Mouse (Mus musculus): ENCODE data around the gene Iqschfp. TPM values are rescaled to one million over a fixed set of nuclear protein-coding genes. Genes with fewer than 3 reads are reported as not detected.

The Iqschfp gene
- total RNA-seq, 2 experiments from 2014 or later: 29.4 to 29.8 TPM

DNA sequence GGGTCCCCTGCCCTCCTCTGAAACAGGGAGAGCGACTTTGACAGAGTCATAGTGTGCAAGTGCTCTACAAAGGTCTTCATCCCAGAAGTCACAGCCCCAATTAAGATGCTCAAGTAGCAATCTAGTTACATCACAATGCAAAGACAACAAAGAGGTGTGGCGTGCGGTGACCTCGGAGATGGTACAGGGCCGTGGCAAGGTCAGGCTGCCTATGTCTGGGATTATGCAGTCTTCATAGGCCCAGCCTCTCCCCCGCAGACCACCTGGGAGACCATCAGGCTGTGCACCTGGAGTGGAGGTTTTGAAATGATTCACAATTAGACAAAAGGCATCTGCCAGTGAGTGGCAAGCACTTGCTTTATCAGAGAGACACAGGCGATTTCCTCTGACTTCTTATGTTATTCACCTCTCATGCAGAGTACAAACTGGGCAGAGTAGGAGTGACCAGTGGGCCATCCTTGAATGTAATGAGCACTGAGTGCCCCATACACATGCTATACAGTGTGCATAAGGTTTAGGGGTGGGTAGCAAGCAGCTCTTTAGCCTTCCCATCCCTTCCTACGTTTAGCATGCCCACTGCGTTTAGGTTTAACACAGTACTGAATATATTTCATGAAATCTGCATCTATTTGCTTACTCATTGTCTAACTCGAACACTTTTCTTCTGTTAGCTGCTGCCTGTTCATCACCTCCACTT is 673.1 kb downstream of the Iqschfp start:
- no peak for DNase-seq (ENCODE audit: low spot score in 2 of 2)

DNA sequence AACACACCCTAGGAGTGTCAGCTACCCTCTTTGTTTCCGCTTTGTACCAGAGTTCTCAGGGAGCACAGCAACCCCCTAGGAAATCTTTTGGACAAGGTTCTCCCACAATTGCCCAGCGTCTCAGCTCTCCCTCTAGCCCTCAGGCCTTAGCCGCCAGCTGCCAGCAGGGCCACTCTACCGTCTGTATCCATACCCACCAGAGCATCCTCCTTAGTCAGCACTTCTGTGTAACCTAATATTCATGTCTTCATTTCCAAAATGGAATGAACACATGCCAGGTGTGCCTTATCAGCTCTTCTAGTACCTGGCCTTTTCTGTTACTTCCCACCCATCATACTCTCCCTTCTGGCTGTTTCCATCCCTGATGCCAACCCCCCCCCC is 673.6 kb downstream of the Iqschfp start:
- peak in 1 of 2 experiments; percentile 13 for DNase-seq (ENCODE audit: low spot score in 2 of 2)

DNA sequence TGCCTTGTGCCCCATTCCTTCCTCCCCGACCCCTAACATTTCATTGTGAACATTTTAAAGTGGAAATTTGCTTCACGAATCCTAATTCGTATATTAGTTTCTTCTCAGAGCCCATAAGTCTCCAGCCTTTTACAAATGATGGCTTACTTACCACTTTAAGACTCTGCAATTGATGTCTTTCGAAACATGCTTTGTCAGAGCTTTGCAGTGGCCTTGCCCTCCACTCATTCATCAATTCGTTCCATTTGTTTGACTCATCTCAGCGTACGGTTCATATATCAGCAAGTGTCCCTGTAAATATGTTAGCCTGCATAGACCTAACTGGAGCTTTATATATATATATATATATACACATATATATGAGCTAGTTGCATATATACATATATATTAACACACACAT is 675.5 kb downstream of the Iqschfp start:
- no peak for DNase-seq (ENCODE audit: low spot score in 2 of 2)

DNA sequence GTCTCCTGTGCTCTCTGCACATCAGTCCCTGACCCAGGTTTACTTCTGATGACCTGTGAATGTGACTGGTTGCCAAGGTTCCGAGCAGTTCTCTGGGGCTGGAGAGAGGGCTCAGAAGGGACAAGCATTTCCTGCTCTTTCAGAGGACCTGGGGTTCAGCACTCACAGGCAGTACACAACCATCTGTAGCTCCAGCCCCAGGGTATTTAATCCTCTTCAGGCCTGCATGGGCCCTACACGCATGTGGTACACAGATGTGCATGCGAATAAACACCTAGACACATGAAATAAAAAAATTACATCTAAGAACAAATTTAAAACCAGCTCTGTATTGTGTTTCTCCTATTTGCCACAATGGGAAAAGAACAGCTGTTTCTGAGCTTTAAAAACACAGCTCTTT is 676.1 kb downstream of the Iqschfp start:
- DNase-seq (ENCODE audit: low spot score in 2 of 2): no peak

DNA sequence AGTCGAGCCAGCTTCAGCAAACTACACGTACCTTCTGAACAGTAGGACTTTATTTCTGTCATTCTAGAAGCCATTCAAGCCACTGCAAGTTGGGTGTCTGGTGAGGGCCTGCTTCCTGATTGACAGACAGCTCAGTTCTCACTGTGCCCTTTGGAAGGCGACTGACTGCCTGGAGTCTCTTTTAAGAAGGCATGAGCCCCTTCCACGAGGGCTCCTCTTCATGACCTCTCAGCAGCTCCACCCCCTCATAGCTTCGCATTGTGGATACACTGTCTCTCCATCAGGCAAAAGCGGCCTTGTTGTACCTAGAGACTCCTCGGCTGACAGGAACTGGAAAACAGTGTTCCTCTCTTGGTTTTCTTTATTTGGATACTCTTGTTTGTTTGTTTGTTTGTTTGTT is 676.7 kb downstream of the Iqschfp start:
- DNase-seq (ENCODE audit: low spot score in 2 of 2): no peak

DNA sequence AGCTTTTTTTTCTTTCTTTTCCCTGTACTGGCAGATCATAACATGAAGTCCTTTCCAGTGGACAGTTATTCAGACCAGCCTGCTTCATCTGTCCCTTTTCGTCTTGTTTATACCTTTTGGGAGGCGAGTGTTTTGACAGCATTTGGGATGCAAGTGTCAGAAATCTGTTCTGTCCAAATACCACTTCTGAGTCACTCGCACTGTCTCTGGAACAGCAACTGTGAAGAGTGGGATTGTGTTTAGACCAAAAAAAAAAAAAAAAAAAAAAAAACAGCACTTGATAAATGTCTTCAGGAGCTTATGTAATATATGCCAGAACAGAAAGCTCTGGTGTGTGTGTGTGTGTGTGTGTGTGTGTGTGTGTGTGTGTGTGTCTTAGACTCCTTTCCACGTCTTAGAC is 678.3 kb downstream of the Iqschfp start:
- DNase-seq (ENCODE audit: low spot score in 2 of 2): peak in 1 of 2 experiments; percentile 9

DNA sequence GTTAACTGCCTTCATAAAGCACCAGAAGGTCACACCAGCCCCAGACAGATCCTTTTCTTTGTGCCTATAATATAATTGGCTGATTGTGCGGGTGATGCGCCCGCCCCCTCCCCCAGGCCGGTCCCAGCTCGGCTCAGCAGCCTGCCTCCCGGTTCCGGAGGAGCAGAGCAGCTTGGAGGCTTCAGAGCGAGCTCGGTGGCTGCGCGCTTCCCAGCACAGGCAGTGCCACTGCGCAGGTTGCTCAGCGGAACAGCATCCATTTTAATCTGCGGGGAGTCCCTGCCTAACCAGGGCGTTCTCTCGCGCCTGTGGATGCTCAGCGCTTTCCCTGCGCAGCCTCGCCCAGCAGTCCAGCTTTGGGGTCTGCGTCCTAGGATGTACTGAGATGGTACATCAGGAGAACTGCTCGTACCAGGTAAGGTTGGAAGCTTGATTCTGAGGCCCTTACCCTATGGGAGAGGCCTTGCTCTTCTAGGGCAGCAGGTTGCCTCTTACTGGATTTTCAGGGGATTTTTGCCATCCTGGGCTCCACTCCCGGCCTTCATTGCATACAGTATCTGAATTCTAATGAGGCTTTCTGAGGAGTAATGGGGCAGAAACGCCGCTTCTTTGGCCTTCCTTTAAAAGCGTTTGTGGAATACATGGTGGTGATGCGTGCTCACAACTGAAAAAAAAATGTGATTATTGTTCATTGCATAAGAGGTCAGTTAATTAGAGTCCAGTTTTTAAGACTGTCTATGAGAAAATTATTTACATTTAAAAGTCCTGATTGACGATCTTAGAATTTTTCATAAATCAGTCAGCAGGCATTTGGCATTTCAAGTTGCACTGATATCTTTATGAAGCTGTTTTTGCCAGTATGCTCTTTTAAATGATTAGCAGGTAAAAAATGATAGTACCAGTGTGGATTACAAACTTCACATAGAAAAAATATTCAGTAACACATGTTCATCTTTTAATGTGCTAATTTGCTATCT is 680.5 kb downstream of the Iqschfp start:
- peak; percentile 82 to 87 for DNase-seq (ENCODE audit: low spot score in 2 of 2)

DNA sequence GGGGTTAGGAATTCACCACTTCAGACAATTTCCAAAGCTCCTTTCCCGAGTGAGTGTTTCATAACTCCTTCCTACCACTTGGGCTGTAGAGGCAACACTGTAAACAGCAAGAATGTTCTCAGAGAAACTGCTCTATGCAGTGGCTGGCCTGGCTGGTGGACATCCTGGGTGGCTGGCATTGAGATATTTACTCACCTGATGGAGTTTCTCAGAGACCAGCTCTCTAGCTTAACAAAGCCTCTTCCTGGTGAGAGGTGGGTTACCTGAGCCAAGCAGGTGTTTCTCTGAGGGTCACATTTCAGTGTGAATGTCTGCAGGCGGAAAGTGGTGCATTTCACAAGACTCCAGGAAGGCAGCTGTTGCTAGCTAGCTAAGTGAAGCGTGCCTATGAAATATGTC is 681.2 kb downstream of the Iqschfp start:
- DNase-seq (ENCODE audit: low spot score in 2 of 2): peak in 1 of 2 experiments; percentile 22

DNA sequence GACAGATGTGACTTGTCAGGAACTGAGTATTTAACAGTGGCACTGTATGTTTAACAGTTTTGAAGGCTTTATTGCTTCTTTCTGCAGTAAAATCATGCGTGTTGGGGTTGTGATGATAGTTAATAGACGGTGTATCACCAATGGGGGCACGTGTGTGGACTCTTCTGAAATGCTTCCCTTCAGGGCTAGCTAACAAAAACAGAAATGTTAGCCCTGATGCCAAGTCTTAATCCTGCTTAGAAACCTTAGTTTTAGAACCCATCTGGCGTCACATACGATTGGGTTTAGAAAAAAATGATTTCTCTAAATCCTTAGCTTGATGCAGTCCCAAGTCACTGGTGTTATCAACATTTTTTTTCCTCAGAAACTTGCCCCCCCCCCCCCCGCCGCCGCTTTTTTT is 682.1 kb downstream of the Iqschfp start:
- DNase-seq (ENCODE audit: low spot score in 2 of 2): peak in 1 of 2 experiments; percentile 21

DNA sequence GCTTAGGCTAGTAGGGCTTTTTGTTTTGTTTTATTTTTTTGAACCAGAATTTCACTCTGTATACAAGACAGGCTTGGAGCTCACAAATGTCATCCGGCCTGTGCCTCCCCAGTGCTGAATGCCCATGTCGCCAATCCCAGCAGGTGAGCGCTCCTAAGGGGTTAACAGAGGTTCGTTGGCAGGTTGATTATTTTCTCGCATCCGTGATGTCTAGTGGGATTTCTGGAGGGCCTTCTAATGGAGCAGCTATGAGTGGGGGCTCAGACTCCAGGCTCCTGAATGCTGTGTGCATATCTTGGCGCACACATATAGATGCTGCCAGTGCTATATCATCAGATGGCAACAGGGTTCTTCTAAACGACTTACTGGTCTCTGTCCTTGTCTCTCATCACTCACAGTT is 682.5 kb downstream of the Iqschfp start:
- peak in 1 of 2 experiments; percentile 29 for DNase-seq (ENCODE audit: low spot score in 2 of 2)

DNA sequence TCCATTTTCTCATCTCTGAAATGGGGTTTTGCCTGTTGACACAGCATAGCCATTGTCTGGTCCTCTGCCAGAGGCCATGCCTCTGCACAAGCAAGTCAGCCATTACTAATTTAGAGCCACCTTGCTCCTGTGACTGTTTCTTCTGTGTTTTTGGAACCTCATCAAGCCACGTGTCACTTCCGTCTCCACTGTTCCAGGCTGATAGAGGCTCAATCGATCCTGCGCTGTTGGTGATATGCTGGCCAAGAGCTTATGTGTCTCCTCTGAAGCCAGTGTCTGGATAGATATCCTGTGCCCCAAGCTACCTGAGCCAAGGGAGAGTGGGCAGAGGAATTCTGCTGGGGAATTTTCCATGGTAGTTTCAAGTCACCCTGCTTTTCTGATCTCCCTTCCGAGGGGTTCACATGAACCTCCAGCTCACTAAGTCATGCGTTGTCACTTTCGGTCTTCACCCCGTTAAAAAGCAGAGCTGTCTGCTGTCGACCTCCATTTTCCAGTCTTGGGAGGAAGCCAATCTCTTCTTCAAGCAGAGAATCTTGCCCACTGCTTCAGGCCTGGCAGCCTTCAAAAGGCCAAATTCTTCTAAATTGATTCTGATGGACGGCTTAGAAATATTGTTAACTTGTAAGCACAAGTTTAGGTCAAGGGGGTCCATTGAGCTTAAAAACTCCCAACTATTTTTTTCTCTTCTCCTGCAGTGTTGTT is 683.8 kb downstream of the Iqschfp start:
- no peak for DNase-seq (ENCODE audit: low spot score in 2 of 2)

DNA sequence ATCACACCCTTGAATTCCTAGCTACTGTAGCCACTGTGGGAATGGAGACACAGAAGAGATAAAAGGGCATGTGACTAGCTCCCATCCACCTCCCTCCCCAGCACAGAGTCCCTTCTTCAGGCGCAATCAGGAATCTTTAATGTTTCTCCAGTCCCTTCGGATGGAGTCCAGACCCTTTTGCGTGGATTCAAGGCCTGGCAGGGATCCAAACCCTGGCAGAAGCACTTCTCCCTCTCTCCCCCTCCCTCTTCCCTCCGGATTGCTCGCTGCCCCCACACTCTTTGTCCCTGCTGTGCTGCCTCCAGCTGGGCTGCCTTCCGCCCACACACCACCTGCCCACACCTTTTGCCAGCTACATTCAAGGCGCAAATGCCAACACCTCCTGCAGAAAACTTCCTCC is 684.4 kb downstream of the Iqschfp start:
- peak; percentile 79 to 82 for DNase-seq (ENCODE audit: low spot score in 2 of 2)

DNA sequence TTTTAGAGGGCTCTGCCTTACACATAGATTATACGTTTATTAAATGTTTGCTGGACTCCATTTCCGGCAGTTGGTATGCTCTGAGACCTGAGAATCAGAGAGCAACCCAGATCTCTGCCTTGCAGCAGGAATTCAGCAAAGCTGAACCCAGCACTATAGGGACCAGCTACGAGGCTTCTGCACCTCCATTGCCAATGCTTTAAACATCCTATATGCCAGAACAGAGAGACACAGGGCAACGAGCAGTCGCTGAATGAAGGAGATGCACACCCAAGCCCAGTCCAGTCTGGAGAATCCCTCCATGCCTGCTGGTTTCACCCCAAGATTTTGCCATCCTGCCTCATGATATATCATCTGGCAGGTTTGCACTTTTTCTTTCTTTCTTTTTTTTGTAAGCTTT is 684.9 kb downstream of the Iqschfp start:
- no peak for DNase-seq (ENCODE audit: low spot score in 2 of 2)

DNA sequence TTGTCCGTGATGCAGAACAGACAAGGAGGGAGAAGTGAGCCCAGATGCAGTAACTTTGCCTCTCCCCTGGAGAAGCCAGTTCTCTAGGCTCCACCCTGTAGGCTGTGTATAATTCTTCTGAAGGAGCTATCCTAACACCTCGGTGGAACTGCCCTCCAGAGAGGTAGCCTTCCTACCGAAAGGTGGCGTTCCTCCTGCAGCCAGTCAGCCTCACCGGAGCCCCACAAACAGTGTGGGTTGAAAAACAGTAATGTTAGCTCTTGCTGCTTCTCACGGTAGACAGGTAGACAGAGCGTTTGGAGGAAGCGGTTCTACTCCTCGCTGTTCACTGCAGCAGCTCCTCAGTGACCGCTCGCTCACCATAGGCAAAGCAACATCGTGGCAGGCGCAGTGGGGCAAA is 689.6 kb downstream of the Iqschfp start:
- no peak for DNase-seq (ENCODE audit: low spot score in 2 of 2)

DNA sequence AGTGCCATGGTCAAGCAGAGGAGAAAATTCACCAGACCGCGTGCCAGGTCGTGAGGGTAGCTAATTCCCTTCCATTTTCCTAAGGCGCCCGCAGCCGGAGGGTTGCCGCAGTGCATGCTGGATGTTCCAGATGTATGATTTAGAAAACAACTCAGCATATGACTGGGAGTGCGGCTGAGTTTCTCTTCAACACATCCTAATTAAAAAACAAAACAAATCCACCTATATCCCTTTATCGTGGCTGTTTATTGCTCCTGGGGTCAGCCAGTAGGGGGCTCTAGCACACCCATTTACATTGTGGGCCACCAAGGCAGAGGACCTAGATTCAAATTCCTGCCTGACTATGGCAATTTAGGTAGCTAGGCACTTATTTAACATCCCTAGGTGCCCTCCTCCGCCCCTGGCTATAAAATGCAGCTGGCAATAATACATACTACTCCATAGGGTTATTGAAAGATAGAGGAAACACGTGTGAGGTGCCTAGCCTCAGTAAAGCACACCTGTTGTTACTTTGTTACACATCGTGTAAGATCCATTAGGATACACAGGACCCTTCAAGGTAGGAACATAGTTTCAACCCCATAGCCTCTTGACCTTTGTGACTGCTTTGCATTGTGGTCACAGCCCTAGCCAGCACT is 690.2 kb downstream of the Iqschfp start:
- no peak for DNase-seq (ENCODE audit: low spot score in 2 of 2)

DNA sequence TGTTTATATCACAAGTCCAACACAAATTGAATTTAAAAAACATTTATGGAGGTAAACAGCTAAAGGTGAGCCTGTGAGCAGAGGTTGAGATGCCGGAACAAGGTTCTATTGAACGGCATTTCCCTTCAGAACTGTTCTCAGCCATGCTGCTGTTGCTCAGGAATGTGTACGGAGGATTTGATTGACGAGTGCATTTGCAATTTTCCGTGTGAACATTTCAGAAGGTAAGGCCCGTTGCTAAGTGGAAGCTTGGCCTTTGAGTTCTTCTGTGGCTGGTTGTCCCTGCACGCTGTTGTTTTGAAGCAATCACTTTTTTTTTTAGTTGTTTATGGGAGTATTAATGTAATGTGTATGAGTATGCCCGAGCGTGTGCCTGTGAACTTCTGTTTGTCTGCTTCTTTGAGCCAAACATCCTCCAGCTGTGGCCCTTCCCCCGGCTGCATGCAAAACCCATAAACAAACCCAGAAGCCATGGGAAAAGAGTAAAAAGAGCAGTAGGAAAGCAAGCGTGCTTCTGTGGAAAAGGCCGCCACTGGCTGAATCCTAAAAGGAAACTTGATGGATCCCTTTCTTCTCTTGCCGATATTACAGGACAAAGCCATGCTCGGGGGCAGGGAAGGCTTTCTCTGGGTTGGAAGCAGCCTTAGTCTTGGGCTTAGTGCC is 691.1 kb downstream of the Iqschfp start:
- DNase-seq (ENCODE audit: low spot score in 2 of 2): no peak

DNA sequence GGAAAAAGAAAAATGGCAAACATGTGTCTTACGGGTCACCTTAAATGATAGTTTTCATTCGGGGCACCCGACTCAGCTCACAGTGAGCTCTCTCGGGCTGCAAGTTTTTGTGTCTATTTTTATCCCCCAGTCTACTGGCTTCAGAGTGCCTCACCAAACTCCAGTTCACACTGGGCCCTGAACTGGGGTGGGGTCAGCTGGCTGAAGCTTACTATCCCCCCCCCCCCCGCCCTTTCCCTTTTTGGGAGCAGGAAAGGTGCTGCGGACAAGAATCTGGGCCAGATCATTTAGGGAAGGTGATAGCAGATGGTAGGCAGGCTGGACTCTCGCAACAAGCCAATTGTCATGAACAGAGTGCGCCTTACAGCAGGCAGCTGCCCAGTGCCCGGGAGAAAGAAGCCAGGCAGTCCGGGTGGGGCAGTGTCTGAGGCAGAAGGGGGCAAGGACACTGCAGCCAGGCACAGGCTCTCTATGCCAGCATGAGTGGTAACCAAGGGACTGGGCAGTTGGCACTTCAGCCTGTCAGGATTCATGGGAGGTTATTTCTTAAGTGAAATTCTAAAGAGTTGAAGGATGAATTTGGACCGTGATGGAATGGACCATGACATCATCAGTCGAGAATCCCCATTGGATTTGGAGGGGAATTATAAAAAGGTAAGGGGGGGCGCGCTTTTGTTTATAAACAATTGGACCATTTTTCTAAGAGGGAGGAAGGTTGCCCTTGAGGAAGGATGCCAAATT is 691.9 kb downstream of the Iqschfp start:
- peak in 1 of 2 experiments; percentile 45 for DNase-seq (ENCODE audit: low spot score in 2 of 2)

DNA sequence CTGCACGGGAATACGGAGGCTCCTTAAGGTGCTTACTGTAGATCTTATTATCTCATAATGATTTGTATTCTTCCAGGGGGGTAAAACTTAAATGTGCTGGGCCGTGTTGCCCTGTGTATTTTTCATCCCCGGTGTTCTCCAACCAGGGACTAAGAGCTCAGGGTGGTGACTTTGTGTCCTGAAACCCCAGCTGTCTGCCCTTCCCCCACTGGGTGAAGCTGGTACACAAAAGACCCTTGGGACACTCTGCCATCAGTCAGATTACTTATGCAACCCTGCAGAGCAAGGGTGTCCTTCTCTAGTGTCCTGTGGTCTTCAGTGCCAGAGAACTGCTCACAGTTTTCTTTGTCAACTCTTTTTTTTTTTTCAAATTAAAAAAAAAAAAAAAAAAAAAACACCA is 693.2 kb downstream of the Iqschfp start:
- no peak for DNase-seq (ENCODE audit: low spot score in 2 of 2)

DNA sequence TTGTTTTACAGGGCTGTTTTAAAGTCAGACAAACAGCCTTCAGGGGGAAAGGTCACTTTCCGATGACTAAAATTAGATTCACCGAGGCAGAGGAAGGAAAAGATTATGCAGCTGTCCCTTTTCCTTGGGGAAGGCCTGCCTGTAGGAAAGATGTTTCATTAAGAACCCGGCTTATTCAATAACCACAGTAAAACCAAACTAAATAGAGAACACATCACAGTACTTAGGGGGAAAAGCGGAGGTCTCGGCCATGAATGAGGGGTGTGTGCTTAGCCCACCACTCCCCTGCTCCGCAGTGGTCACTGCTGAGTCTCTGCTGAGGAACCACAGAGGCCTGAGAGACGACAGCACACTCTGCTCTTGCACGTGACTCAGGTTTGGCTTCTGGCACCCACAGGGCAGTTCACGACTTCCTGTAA is 694.6 kb downstream of the Iqschfp start:
- DNase-seq (ENCODE audit: low spot score in 2 of 2): no peak
